Mouse (Mus musculus) testis, adult 2 months (tissue): Measurements from ENCODE around the gene 4930407I10Rik.

ENCODE experiments used
- CTCF ChIP-seq: fragments of 200-500 bp; IDR thresholded peaks from 2 replicates; pipeline ENCODE4 v1.5.1; 2012; ENCODE audit warnings: low read depth, mild to moderate bottlenecking, inconsistent platforms, low read length, moderate library complexity; ENCODE audit not compliant: control insufficient read depth, insufficient read depth, insufficient replicate concordance
- POLR2A ChIP-seq: fragments of 200-500 bp; IDR thresholded peaks from 2 replicates; pipeline ENCODE4 v1.6.1; 2012; ENCODE audit warnings: low read depth, mild to moderate bottlenecking, inconsistent platforms, low read length, moderate library complexity; ENCODE audit not compliant: control insufficient read depth

DNA sequence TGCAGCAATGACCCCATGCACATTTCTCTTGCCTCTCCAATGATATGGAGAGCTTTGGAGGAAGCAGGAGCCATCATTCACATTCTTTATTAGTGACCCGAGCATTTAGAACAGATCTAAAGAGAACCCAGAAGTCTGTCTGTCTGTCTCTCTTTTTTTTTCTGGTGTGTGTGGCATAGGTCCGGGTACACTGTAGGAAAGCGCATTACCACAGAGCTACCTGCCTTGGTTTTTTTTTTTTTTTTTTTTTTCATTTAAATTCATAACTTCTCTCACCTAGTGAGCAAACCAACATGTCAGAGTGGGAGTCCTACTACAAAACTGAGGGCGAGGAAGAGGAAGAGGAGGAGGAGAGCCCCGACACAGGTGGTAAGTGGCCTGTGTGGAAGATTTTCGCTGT, 42.1 kb upstream of the 4930407I10Rik start:
- TF ChIP-seq POLR2A, result no peak
- no peak for TF ChIP-seq CTCF
